Mouse (Mus musculus) MEL (cell line): Measurements from ENCODE around the gene Tmem203. TPM values are rescaled to one million over a fixed set of nuclear protein-coding genes. Genes with fewer than 3 reads are reported as not detected.

Source experiments
- DNase-seq: peaks from one replicate; pipeline ENCODE4 v3.0.0; 2011; ENCODE audit warnings: low read depth, low spot score
- H3K27ac ChIP-seq: 2 replicates; pipeline ENCODE4 v1.5.1; 2012; ENCODE audit warnings: low read depth, mild to moderate bottlenecking, control low read depth, low read length, moderate library complexity; ENCODE audit not compliant: control insufficient read depth
- H3K27me3 ChIP-seq, 2 experiments: fragments of 150-350 bp in 1 of 2; sonication (generic) in 1 of 2; 2 replicates each; pipeline ENCODE4 v1.6.1; 2012; ENCODE audit warnings: low read length in 2 of 2, mild to moderate bottlenecking in 2 of 2, improper control_type of control experiment in 1 of 2, moderate library complexity in 1 of 2; ENCODE audit not compliant: insufficient read depth in 2 of 2, control insufficient read depth in 1 of 2
- H3K36me3 ChIP-seq, 2 experiments: 2 replicates each; pipeline ENCODE4 v1.6.1; 2012 to 2014; ENCODE audit warnings: low read length in 2 of 2, improper control_type of control experiment in 1 of 2, inconsistent platforms in 1 of 2, mild to moderate bottlenecking in 1 of 2; ENCODE audit not compliant: insufficient read depth in 2 of 2, control insufficient read depth in 1 of 2
- H3K4me1 ChIP-seq, 2 experiments: fragments of 150-350 bp in 1 of 2; sonication (generic) in 1 of 2; 2 replicates each; pipeline ENCODE4 v1.6.1; 2012; ENCODE audit warnings: low read length in 2 of 2, improper control_type of control experiment in 1 of 2, mild to moderate bottlenecking in 1 of 2; ENCODE audit not compliant: insufficient read depth in 2 of 2, control insufficient read depth in 1 of 2
- H3K4me3 ChIP-seq, 2 experiments: fragments of 150-350 bp in 1 of 2; sonication (generic) in 1 of 2; 2 replicates each; pipeline ENCODE4 v1.5.1; 2012; ENCODE audit warnings: low read depth in 2 of 2, low read length in 2 of 2, mild to moderate bottlenecking in 2 of 2, moderate library complexity in 2 of 2, control low read depth in 1 of 2, improper control_type of control experiment in 1 of 2; ENCODE audit not compliant: control insufficient read depth in 1 of 2, insufficient read depth in 1 of 2
- H3K79me2 ChIP-seq: 2 replicates; pipeline ENCODE4 v1.6.1; 2012; ENCODE audit warnings: mild to moderate bottlenecking, low read length, moderate library complexity; ENCODE audit not compliant: control insufficient read depth, poor library complexity, insufficient read depth
- H3K9ac ChIP-seq: 2 replicates; pipeline ENCODE4 v1.6.1; 2012; ENCODE audit warnings: low read depth, mild to moderate bottlenecking, control low read depth, low read length, moderate library complexity; ENCODE audit not compliant: control insufficient read depth, poor library complexity, severe bottlenecking
- H3K9me3 ChIP-seq: fragments of 150-350 bp; sonication (generic); replicated peaks from 2 replicates; pipeline ENCODE4 v1.6.1; 2012; ENCODE audit warnings: mild to moderate bottlenecking, low read length, improper control_type of control experiment, moderate library complexity; ENCODE audit not compliant: insufficient read depth
- CTCF ChIP-seq, 3 experiments: IDR thresholded peaks in 2 of 3; conservative IDR thresholded peaks in 1 of 3; 2 replicates each; pipeline ENCODE4 v1.5.1; 2011 to 2012; ENCODE audit warnings: low read length in 3 of 3, low read depth in 2 of 3, mild to moderate bottlenecking in 2 of 3, improper control_type of control experiment in 1 of 3, inconsistent platforms in 1 of 3, mixed read lengths in 1 of 3, moderate library complexity in 1 of 3; ENCODE audit not compliant: control insufficient read depth in 1 of 3, insufficient read depth in 1 of 3, poor library complexity in 1 of 3, severe bottlenecking in 1 of 3
- ELF1 ChIP-seq: IDR thresholded peaks from 2 replicates; pipeline ENCODE4 v1.6.1; 2014; ENCODE audit warnings: low read depth, mild to moderate bottlenecking, inconsistent platforms, low read length, improper control_type of control experiment, moderate library complexity
- EP300 ChIP-seq, 2 experiments: IDR thresholded peaks; 2 replicates each; pipeline ENCODE4 v1.6.1; 2011; ENCODE audit warnings: improper control_type of control experiment in 2 of 2, low read length in 2 of 2, low read depth in 1 of 2, mild to moderate bottlenecking in 1 of 2
- GABPA ChIP-seq: IDR thresholded peaks from 2 replicates; pipeline ENCODE4 v1.6.1; 2012; ENCODE audit warnings: low read depth, mild to moderate bottlenecking, inconsistent platforms, low read length, improper control_type of control experiment, moderate library complexity
- MAFK ChIP-seq: IDR thresholded peaks from 2 replicates; pipeline ENCODE4 v1.6.1; 2011; ENCODE audit warnings: low read depth, mild to moderate bottlenecking, low read length, improper control_type of control experiment, borderline replicate concordance
- MEF2A ChIP-seq: IDR thresholded peaks from 2 replicates; pipeline ENCODE4 v1.6.1; 2014; ENCODE audit warnings: low read depth, mild to moderate bottlenecking, inconsistent platforms, low read length, improper control_type of control experiment; ENCODE audit not compliant: poor library complexity, insufficient replicate concordance, severe bottlenecking; ENCODE audit errors: extremely low read depth
- MXI1 ChIP-seq: IDR thresholded peaks from 2 replicates; pipeline ENCODE4 v1.6.1; 2011; ENCODE audit warnings: mild to moderate bottlenecking, low read depth, low read length, improper control_type of control experiment
- MYB ChIP-seq: IDR thresholded peaks from 2 replicates; pipeline ENCODE4 v1.6.1; 2011; ENCODE audit warnings: mild to moderate bottlenecking, low read depth, low read length, improper control_type of control experiment
- NRF1 ChIP-seq: IDR thresholded peaks from 2 replicates; pipeline ENCODE4 v1.6.1; 2014; ENCODE audit warnings: low read depth, mild to moderate bottlenecking, inconsistent platforms, low read length, improper control_type of control experiment, moderate library complexity; ENCODE audit not compliant: poor library complexity, insufficient read depth, severe bottlenecking
- POLR2AphosphoS2 ChIP-seq: IDR thresholded peaks from 2 replicates; pipeline ENCODE4 v1.6.1; 2011; ENCODE audit warnings: low read length, improper control_type of control experiment
- POLR2AphosphoS5 ChIP-seq: IDR thresholded peaks from 2 replicates; pipeline ENCODE4 v1.6.1; 2012; ENCODE audit warnings: low read depth, borderline replicate concordance, mild to moderate bottlenecking, inconsistent platforms, low read length, moderate library complexity, mixed read lengths
- SIN3A ChIP-seq: IDR thresholded peaks from 2 replicates; pipeline ENCODE4 v1.6.1; 2012; ENCODE audit warnings: low read length, improper control_type of control experiment, inconsistent platforms
- TAL1 ChIP-seq: IDR thresholded peaks from 2 replicates; pipeline ENCODE4 v1.6.1; 2012; ENCODE audit warnings: mild to moderate bottlenecking, inconsistent platforms, low read length, moderate library complexity, mixed read lengths
- TBP ChIP-seq: IDR thresholded peaks from 2 replicates; pipeline ENCODE4 v1.8.0; 2011; ENCODE audit warnings: low read depth, low read length, improper control_type of control experiment
- ZC3H11A ChIP-seq: IDR thresholded peaks from 2 replicates; pipeline ENCODE4 v1.6.1; 2012; ENCODE audit warnings: low read depth, mild to moderate bottlenecking, inconsistent platforms, low read length, improper control_type of control experiment
- polyA plus RNA-seq, 2 experiments: library from polyadenylated mRNA; stranded (reverse) in 1 of 2; unstranded in 1 of 2; fragments of >175 nt in 1 of 2; fragments of >200 nt in 1 of 2; gene quantifications; 2 replicates each; pipeline versions ENCODE4 v1.2.1 to v1.2.4; 2012; ENCODE audit warnings: low replicate concordance in 2 of 2, low read depth in 1 of 2; ENCODE audit not compliant: insufficient read length in 2 of 2, insufficient read depth in 1 of 2, missing spikeins in 1 of 2
- total RNA-seq: library from RNA; depleted of rRNA; stranded (reverse); fragments of 300-350 nt; gene quantifications from 2 replicates; pipeline ENCODE4 v1.2.3, GENCODE M21; 2012

Tmem203 gene
- total and polyA plus RNA-seq, 3 experiments = 8.4 to 17.0 TPM; not detected in 1

DNA sequence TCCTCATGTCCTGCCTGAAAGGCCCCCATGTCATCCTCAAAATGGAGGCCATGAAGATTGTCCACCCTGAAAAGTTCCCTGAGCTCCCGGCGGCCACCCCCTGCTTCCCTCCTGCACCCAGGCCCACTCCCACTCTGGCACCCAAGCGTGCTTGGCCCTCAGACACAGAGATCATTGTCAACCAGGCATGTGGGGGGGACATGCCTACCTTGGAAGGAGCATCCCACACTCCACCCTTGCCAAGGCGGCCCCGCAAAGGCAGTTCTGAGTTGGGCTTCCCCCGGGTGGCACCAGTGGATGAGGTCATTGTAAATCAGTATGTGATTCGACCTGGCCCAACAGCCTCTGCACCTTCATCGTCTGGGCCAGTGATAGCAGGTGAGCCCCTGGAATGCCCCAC, 11.9 kb upstream of the Tmem203 start:
- TF ChIP-seq ZC3H11A = no peak
- no peak for TF ChIP-seq TBP
- TF ChIP-seq MAFK = no peak
- no peak for TF ChIP-seq TAL1
- no peak for TF ChIP-seq ELF1
- TF ChIP-seq MYB = no peak
- TF ChIP-seq MXI1 = no peak
- no peak for TF ChIP-seq POLR2AphosphoS2
- TF ChIP-seq GABPA = no peak
- DNase-seq = no peak
- no peaks in the 10 kb centered on the region for H3K9me3 ChIP-seq
- H3K79me2 ChIP-seq = no peaks in the 10 kb centered on the region; the same call in 1 of the 2 replicates
- H3K9ac ChIP-seq = no peak overlapping the region
- H3K4me3 ChIP-seq = no peak overlapping the region; a peak in 1 of 4 replicates
- no peak overlapping the region for H3K27ac ChIP-seq
- peaks cover 0 to 12% of the 10 kb centered on the region in 2 experiments; a peak in 3 of 4 replicates for H3K4me1 ChIP-seq
- no peaks in the 10 kb centered on the region for H3K27me3 ChIP-seq
- H3K36me3 ChIP-seq = no peaks in the 10 kb centered on the region

DNA sequence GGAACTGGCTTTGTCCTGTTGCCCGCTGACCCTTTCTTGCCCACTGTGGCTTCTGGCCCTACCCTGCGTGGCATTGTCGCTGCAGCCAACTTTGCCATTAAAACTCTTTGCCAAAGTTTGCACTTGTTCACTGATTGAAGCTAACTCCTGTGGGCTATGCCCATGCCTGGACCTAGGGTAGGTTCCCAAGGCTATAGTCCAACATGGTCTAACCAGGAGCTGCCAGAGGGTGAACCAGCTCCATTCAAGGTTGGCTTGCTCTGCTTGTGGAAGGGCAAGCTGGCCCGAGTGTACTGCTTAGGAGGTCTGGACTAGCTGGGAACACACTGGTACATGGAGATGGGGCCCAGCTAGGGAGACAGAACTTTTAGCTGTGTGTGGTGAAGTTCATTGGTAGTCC, 11.1 kb upstream of the Tmem203 start:
- Histone ChIP-seq H3K9me3 (no peaks in the 10 kb centered on the region), H3K27me3 (no peaks in the 10 kb centered on the region), H3K4me1 (peaks cover 0 to 12% of the 10 kb centered on the region in 2 experiments; a peak in 3 of 4 replicates), H3K36me3 (no peaks in the 10 kb centered on the region), H3K79me2 (no peaks in the 10 kb centered on the region; the same call in 1 of the 2 replicates), H3K27ac (no peak overlapping the region), H3K9ac (no peak overlapping the region), H3K4me3 (no peak overlapping the region)
- DNase-seq = no peak
- TF ChIP-seq MEF2A (no peak), SIN3A (no peak)

- no peak within 1 kb of the TSS for H3K9ac ChIP-seq
- no peaks in the 10 kb centered on the region for H3K9me3 ChIP-seq
- H3K27ac ChIP-seq = no peak within 1 kb of the TSS
- peaks cover 0 to 2% of the 10 kb centered on the region in 2 experiments; a peak in 1 of 4 replicates for H3K36me3 ChIP-seq
- peaks cover 0 to 7% of the 10 kb centered on the region in 2 experiments; a peak in 3 of 4 replicates for H3K4me1 ChIP-seq
- no peak for DNase-seq
- no peak within 1 kb of the TSS for H3K4me3 ChIP-seq
- TF ChIP-seq CTCF (IDR thresholded peaks at IDR 0.05 in 2 of 3, conservative IDR thresholded peaks at IDR 0.05 in 1 of 3; ENCODE audit: control insufficient read depth in 1 of 3, insufficient read depth in 1 of 3, low read depth in 2 of 3, low read length in 3 of 3, poor library complexity in 1 of 3, severe bottlenecking in 1 of 3) (no peak), EP300 (IDR thresholded peaks at IDR 0.05; ENCODE audit: low read depth in 1 of 2, low read length in 2 of 2) (no peak), NRF1 (no peak), SIN3A (no peak), POLR2AphosphoS5 (no peak)
- H3K27me3 ChIP-seq = no peaks in the 10 kb centered on the region
- H3K79me2 ChIP-seq = no peaks in the 10 kb centered on the region; the same call in 1 of the 2 replicates
Measured at GRCm38 (mm10) chr2:25246183-25247072, 8.8 kb upstream of the Tmem203 start, which contains the start of gene AL732309.1. Gene AL732309.1 (minus strand): TSS chr2:25246863.
